Mouse (Mus musculus) embryonic fibroblast, embryonic 13.5 days (primary cell): ENCODE measurements at regions not wholly inside any gene's neighbourhood (a gene's known extent, or its start where the extent isn't known, plus 50 kb on each side); places are given as distances from the start of the nearest gene placed in this dataset.

Source experiments
- CTCF ChIP-seq: IDR thresholded peaks from 2 replicates; pipeline ENCODE4 v1.5.1; 2011; ENCODE audit warnings: mild to moderate bottlenecking, control low read depth, low read length, moderate library complexity, borderline replicate concordance; ENCODE audit not compliant: insufficient read depth
- POLR2A ChIP-seq: IDR thresholded peaks from 2 replicates; pipeline ENCODE4 v1.6.1; 2011; ENCODE audit warnings: low read depth, mild to moderate bottlenecking, control low read depth, low read length, moderate library complexity

DNA sequence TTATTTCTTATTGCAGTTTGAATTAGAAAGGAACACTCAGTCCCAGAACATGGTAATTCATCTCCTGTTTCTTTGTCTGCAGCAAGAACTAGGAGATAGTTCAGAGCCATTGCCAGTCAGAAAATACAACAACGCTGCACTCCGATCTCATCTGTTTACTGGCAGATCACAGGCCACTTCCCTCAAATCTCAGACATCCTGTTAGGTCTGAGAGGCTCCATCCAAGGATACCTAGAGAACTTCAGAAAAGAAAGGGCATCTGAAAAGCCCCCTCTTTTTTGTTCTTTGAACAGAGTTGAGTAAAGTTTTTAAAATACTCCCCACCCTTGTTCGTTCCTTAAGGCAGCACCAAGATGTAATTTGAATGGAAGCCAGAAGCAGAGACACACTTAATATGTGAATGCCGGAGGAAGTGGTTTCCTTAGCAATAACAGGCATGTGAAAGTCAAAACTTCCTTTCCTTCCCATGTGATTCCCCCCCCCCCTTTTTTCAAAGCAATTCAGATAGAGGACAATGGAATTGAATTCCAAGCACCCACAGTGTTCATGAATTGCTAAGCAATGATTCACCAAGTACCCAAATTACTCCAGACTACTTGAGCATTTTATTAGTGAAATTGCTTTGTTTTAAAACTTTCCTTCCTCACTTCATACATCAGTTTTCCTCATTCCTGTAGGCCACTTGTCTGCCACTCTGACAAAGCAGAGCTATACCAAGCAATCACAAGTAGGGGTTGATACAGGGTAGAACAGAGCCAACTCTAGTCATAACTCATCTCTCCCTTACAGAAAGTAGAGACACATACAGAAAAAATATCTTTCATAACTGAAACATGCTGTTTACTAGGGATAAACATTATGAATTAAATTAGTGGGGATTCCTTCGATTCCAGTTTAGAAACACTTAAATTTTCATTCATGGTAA lies 100.7 kb upstream of the 4933415F23Rik start:
- TF ChIP-seq CTCF (no peak), POLR2A (no peak)
